Mouse (Mus musculus): ENCODE data around the gene Cfl1. TPM values are rescaled to one million over a fixed set of nuclear protein-coding genes. Genes with fewer than 3 reads are reported as not detected.

Gene Cfl1
- total and polyA plus RNA-seq, 3 experiments, result 818 to 1,768 (median 999) TPM

DNA sequence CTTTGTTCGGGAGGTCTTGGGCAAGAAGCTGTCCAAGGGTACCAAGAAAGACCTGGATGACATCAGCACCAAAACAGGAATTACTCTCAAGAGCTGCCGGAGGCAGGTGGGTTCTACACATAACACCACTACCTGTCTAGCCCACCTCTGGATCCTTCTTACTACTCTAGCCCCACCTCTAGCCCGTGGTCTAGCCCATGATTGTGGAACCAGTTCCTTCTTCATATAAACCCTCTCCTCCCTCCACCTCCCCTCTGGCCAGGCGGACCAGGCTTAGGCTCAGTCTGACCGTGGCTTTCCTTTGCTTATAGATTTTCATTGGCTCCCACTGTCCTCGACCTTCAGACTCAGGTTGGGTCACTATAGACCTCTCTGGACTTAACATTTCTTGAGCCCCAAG lies 28.8 kb upstream of the Cfl1 start:
- in situ Hi-C loops (cut with MboI; ENCODE audit: low pct_ligation_motif_present, low pct_unique_long_range_greater_than_20kb, low sequenced_read_pairs) (no loop called here), dilution Hi-C loops (cut with MboI; ENCODE audit: extremely low pct_ligation_motif_present, extremely low pct_unique_long_range_greater_than_20kb, low sequenced_read_pairs) (no loop called here)
- Histone ChIP-seq H3K4me1 (ENCODE audit: control insufficient read depth in 1 of 2, insufficient read depth in 2 of 2) (peaks cover 5 to 25% of the 10 kb centered on the region in 2 experiments; a peak in 3 of 4 replicates), H3K9ac (ENCODE audit: insufficient read depth, low read depth) (peak overlapping the region; percentile 85), H3K36me3 (replicated peaks in 1 of 2; ENCODE audit: control insufficient read depth in 1 of 2, insufficient read depth in 1 of 2, low read length in 1 of 2) (peaks cover 42 to 50% of the 10 kb centered on the region in 2 experiments), H3K9me3 (replicated peaks; ENCODE audit: low read length) (no peaks in the 10 kb centered on the region), H3K27me3 (replicated peaks) (peaks cover 7% of the 10 kb centered on the region), H3K27ac (ENCODE audit: insufficient read depth, low read depth) (no peak overlapping the region), H3K4me2 (ENCODE audit: insufficient read depth, low read depth, poor library complexity, severe bottlenecking) (peak overlapping the region; percentile 93), H3K79me2 (replicated peaks; ENCODE audit: control insufficient read depth, extremely low read depth, insufficient read depth, poor library complexity, severe bottlenecking) (peaks cover 8% of the 10 kb centered on the region), H3K4me3 (replicated peaks in 1 of 3; ENCODE audit: low read depth in 2 of 3, low read length in 2 of 3, poor library complexity in 1 of 3) (peak overlapping the region; percentile 86 to 97 (median 88))
- no peak for DNase-seq (ENCODE audit: extremely low read depth)
- no peak for TF ChIP-seq RCOR1 (conservative IDR thresholded peaks at IDR 0.05; ENCODE audit: low read depth, low read length)
- no peak for TF ChIP-seq ELF1 (IDR thresholded peaks at IDR 0.05; ENCODE audit: low read depth, low read length)
- no peak for TF ChIP-seq MAFK (IDR thresholded peaks at IDR 0.05; ENCODE audit: insufficient replicate concordance, low read length)
- no peak for TF ChIP-seq NRF1 (IDR thresholded peaks at IDR 0.05; ENCODE audit: low read depth, low read length)
- TF ChIP-seq MXI1 (IDR thresholded peaks at IDR 0.05; ENCODE audit: low read depth, low read length), result no peak
- TF ChIP-seq ETS1 (conservative IDR thresholded peaks at IDR 0.05; ENCODE audit: low read depth, low read length), result no peak
- no peak for TF ChIP-seq EP300 (IDR thresholded peaks at IDR 0.05; ENCODE audit: low read length)
- no peak for TF ChIP-seq MEF2A (IDR thresholded peaks at IDR 0.05; ENCODE audit: borderline replicate concordance, low read depth, low read length)
- TF ChIP-seq ZMIZ1 (IDR thresholded peaks at IDR 0.05; ENCODE audit: low read depth, low read length), result no peak
- no peak for TF ChIP-seq ZKSCAN1 (IDR thresholded peaks at IDR 0.05; ENCODE audit: borderline replicate concordance, low read depth, low read length)
- TF ChIP-seq MAZ (IDR thresholded peaks at IDR 0.05; ENCODE audit: low read depth, low read length), result no peak
- no peak for TF ChIP-seq IRF4 (IDR thresholded peaks at IDR 0.05; ENCODE audit: low read depth, low read length)
- TF ChIP-seq POLR2AphosphoS2 (IDR thresholded peaks at IDR 0.05; ENCODE audit: low read depth, low read length), result no peak
- no peak for TF ChIP-seq CHD2 (IDR thresholded peaks at IDR 0.05; ENCODE audit: low read length)

DNA sequence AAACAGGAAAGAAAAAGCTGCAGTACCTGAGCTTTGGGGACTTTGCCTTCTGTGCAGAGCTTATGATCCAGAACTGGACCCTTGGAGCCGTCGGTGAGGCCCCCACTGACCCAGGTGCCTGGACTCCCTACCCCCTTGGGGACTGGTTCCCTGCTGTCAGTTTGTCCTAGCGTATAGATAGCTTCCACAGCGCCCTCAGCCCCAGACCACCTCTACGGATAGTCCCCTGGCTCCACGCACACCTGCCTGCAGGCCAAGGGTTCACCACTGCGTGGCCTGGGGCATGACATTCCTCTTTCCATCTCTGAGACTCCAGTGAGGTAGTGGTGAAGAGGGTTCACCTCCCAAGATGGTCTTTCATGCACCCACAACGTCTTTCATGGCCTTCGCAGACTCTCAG lies 27.0 kb upstream of the Cfl1 start:
- Histone ChIP-seq H3K36me3 (replicated peaks in 1 of 2; ENCODE audit: control insufficient read depth in 1 of 2, insufficient read depth in 1 of 2, low read length in 1 of 2) (peaks cover 57 to 68% of the 10 kb centered on the region in 2 experiments), H3K4me3 (replicated peaks in 1 of 3; ENCODE audit: low read depth in 2 of 3, low read length in 2 of 3, poor library complexity in 1 of 3) (no peak overlapping the region), H3K27ac (ENCODE audit: insufficient read depth, low read depth) (no peak overlapping the region), H3K9me3 (replicated peaks; ENCODE audit: low read length) (no peaks in the 10 kb centered on the region), H3K9ac (ENCODE audit: insufficient read depth, low read depth) (no peak overlapping the region), H3K4me2 (ENCODE audit: insufficient read depth, low read depth, poor library complexity, severe bottlenecking) (no peak overlapping the region), H3K4me1 (ENCODE audit: control insufficient read depth in 1 of 2, insufficient read depth in 2 of 2) (peaks cover 3 to 18% of the 10 kb centered on the region in 2 experiments; a peak in 3 of 4 replicates), H3K79me2 (replicated peaks; ENCODE audit: control insufficient read depth, extremely low read depth, insufficient read depth, poor library complexity, severe bottlenecking) (peaks cover 6% of the 10 kb centered on the region), H3K27me3 (replicated peaks) (peaks cover 7% of the 10 kb centered on the region)
- dilution Hi-C loops (cut with MboI; ENCODE audit: extremely low pct_ligation_motif_present, extremely low pct_unique_long_range_greater_than_20kb, low sequenced_read_pairs) (no loop called here), in situ Hi-C loops (cut with MboI; ENCODE audit: low pct_ligation_motif_present, low pct_unique_long_range_greater_than_20kb, low sequenced_read_pairs) (no loop called here)
- no peak for DNase-seq (ENCODE audit: extremely low read depth)
- TF ChIP-seq EP300 (IDR thresholded peaks at IDR 0.05; ENCODE audit: low read length) (no peak), CHD1 (IDR thresholded peaks at IDR 0.05; ENCODE audit: low read depth, low read length) (no peak), MYC (IDR thresholded peaks at IDR 0.05; ENCODE audit: low read depth, low read length) (no peak), POLR2A (IDR thresholded peaks at IDR 0.05; ENCODE audit: low read depth, low read length) (no peak), E2F4 (IDR thresholded peaks at IDR 0.05; ENCODE audit: insufficient replicate concordance, low read depth, low read length) (no peak), TBP (conservative IDR thresholded peaks at IDR 0.05; ENCODE audit: low read depth, low read length) (no peak)
